Mouse (Mus musculus) heart, embryonic 14.5 days (tissue): ENCODE results near the gene Smim4. TPM values are rescaled to one million over a fixed set of nuclear protein-coding genes. Genes with fewer than 3 reads are reported as not detected.

ENCODE experiments used
- ATAC-seq: fragments of 200-750 bp; cut with Nextera tagmentation; 2 replicates; pipeline ENCODE4 v1.8.0; 2017; ENCODE audit warnings: low read depth, moderate TSS enrichment; ENCODE audit not compliant: insufficient number of reproducible peaks, insufficient read depth, low FRiP score
- H3K27ac ChIP-seq, 2 experiments: fragments of 200-500 bp in 1 of 2; fragments of 300-500 bp in 1 of 2; sonication (generic) in 1 of 2; replicated peaks in 1 of 2; 2 replicates each; pipeline ENCODE4 v1.5.1; 2012 to 2014; ENCODE audit warnings: low read depth in 2 of 2, low read length in 2 of 2, control low read depth in 1 of 2, mild to moderate bottlenecking in 1 of 2, mixed read lengths in 1 of 2; ENCODE audit not compliant: control insufficient read depth in 1 of 2, insufficient read depth in 1 of 2
- H3K27me3 ChIP-seq: fragments of 300-500 bp; sonication (generic); 2 replicates; pipeline ENCODE4 v1.6.1; 2014; ENCODE audit warnings: mild to moderate bottlenecking, low read length, control low read depth; ENCODE audit not compliant: control insufficient read depth, insufficient read depth
- H3K36me3 ChIP-seq: fragments of 300-500 bp; sonication (generic); 2 replicates; pipeline ENCODE4 v1.6.1; 2014; ENCODE audit warnings: mild to moderate bottlenecking, control low read depth, low read length, mixed read lengths; ENCODE audit not compliant: control insufficient read depth, insufficient read depth
- H3K4me1 ChIP-seq, 2 experiments: fragments of 200-500 bp in 1 of 2; fragments of 300-500 bp in 1 of 2; sonication (generic) in 1 of 2; 2 replicates each; pipeline ENCODE4 v1.6.1; 2012 to 2014; ENCODE audit warnings: low read length in 2 of 2, control low read depth in 1 of 2, mixed read lengths in 1 of 2; ENCODE audit not compliant: control insufficient read depth in 2 of 2, insufficient read depth in 2 of 2
- H3K4me2 ChIP-seq: fragments of 300-500 bp; sonication (generic); 2 replicates; pipeline ENCODE4 v1.6.1; 2014; ENCODE audit warnings: mild to moderate bottlenecking, low read length
- H3K4me3 ChIP-seq, 2 experiments: fragments of 200-500 bp in 1 of 2; fragments of 300-500 bp in 1 of 2; sonication (generic) in 1 of 2; 2 replicates each; pipeline ENCODE4 v1.5.1; 2012 to 2014; ENCODE audit warnings: low read length in 2 of 2, mild to moderate bottlenecking in 2 of 2, control low read depth in 1 of 2, low read depth in 1 of 2, moderate library complexity in 1 of 2; ENCODE audit not compliant: control insufficient read depth in 1 of 2, insufficient read depth in 1 of 2
- H3K9ac ChIP-seq: fragments of 300-500 bp; sonication (generic); 2 replicates; pipeline ENCODE4 v1.6.1; 2014; ENCODE audit warnings: mild to moderate bottlenecking, low read length
- H3K9me3 ChIP-seq: fragments of 300-500 bp; sonication (generic); 2 replicates; pipeline ENCODE4 v1.6.1; 2016; ENCODE audit warnings: low read length, control low read depth; ENCODE audit not compliant: control insufficient read depth
- WGBS: fragments of 180-500 bp; shearing (Covaris S2); extraction: QIAGEN DNeasy Blood & Tissue Kit; methylation state at CpG from one replicate; pipeline ENCODE4 v1.1.7; 2014; 5-methylcytosine and 5-hydroxymethylcytosine counted together
- polyA plus RNA-seq: library from polyadenylated mRNA; unstranded; fragments of >200 nt; fragmentation: Nextera tagmentation; extraction: Ambion mirVana; gene quantifications from 2 replicates; pipeline ENCODE4 v1.2.1, GENCODE M21; 2014

Smim4 gene
- polyA plus RNA-seq, 1 experiment from 2014 or later, result 98.2 TPM

GRCm38 (mm10) chr14:31170963-31171362 lies 42.2 kb upstream of the Smim4 start:
- peaks cover 2 to 11% of the 10 kb centered on the region in 2 experiments; a peak in 2 of 4 replicates for H3K4me1 ChIP-seq
- WGBS, result 69% methylated on average over 13 of the region's 13 CpGs

GRCm38 (mm10) chr14:31169508-31169907 lies 40.8 kb upstream of the Smim4 start:
- 62% methylated on average over 6 of the region's 6 CpGs for WGBS
- no peak overlapping the region for H3K27ac ChIP-seq
- H3K36me3 ChIP-seq, result peaks cover 47% of the 10 kb centered on the region
- H3K4me3 ChIP-seq, result no peak overlapping the region
- H3K27me3 ChIP-seq, result no peaks in the 10 kb centered on the region
- no peak for ATAC-seq
- peaks cover 5 to 22% of the 10 kb centered on the region in 2 experiments for H3K4me1 ChIP-seq
- H3K9me3 ChIP-seq, result no peaks in the 10 kb centered on the region
- no peak overlapping the region for H3K4me2 ChIP-seq
- H3K9ac ChIP-seq, result no peak overlapping the region

More at GRCm38 (mm10) chr14:31170963-31171362, 42.2 kb upstream of the Smim4 start:
- Histone ChIP-seq H3K27ac (0 out of 4 replicates have a peak overlapping the region, but pooled peaks of 1 of the 2 experiments have one; percentile 6), H3K4me3 (no peak overlapping the region), H3K4me2 (no peak overlapping the region), H3K9me3 (no peaks in the 10 kb centered on the region), H3K27me3 (no peaks in the 10 kb centered on the region), H3K36me3 (peaks cover 62% of the 10 kb centered on the region), H3K9ac (no peak overlapping the region)
- no peak for ATAC-seq

GRCm38 (mm10) chr14:31168425-31168824 lies 39.7 kb upstream of the Smim4 start, which contains the start of gene Stab1:
Gene Stab1, minus strand, starts transcription at chr14:31168641.
- peak; percentile 20; the same call in 1 of the 2 replicates for ATAC-seq
- Histone ChIP-seq H3K9ac (peak within 1 kb of the TSS; percentile 69), H3K27me3 (no peaks in the 10 kb centered on the region), H3K36me3 (peaks cover 36% of the 10 kb centered on the region), H3K4me3 (peak within 1 kb of the TSS; percentile 38 to 42), H3K27ac (peak within 1 kb of the TSS; percentile 28 to 68; a peak in 3 of 4 replicates), H3K4me1 (peaks cover 10 to 31% of the 10 kb centered on the region in 2 experiments), H3K9me3 (no peaks in the 10 kb centered on the region), H3K4me2 (peak within 1 kb of the TSS; percentile 59)
- 22% methylated on average over 10 of the region's 10 CpGs for WGBS

- Histone ChIP-seq H3K4me2 (peak overlapping the region; percentile 59), H3K4me3 (peak overlapping the region; percentile 38 to 42), H3K27ac (0 out of 4 replicates have a peak overlapping the region, but pooled peaks of 1 of the 2 experiments have one; percentile 53), H3K9ac (peak overlapping the region; percentile 69), H3K4me1 (peaks cover 11 to 30% of the 10 kb centered on the region in 2 experiments), H3K27me3 (no peaks in the 10 kb centered on the region), H3K36me3 (peaks cover 24% of the 10 kb centered on the region), H3K9me3 (no peaks in the 10 kb centered on the region)
- WGBS, result 51% methylated on average over 9 of the region's 9 CpGs
- no peak for ATAC-seq
Observed at GRCm38 (mm10) chr14:31166827-31167226, 38.1 kb upstream of the Smim4 start.

GRCm38 (mm10) chr14:31165991-31166630 lies 37.4 kb upstream of the Smim4 start:
- WGBS, result 57% methylated on average over 10 of the region's 10 CpGs
- Histone ChIP-seq H3K9ac (peak overlapping the region; percentile 69; the same call in 1 of the 2 replicates), H3K9me3 (no peaks in the 10 kb centered on the region), H3K4me2 (peak overlapping the region; percentile 59), H3K27me3 (no peaks in the 10 kb centered on the region), H3K4me1 (peaks cover 11 to 30% of the 10 kb centered on the region in 2 experiments), H3K27ac (no peak overlapping the region; a peak in 1 of 4 replicates), H3K4me3 (peak overlapping the region; percentile 38 to 42), H3K36me3 (peaks cover 17% of the 10 kb centered on the region)
- ATAC-seq, result no peak

- H3K27ac ChIP-seq, result no peak overlapping the region
Observed at GRCm38 (mm10) chr14:31165458-31165857, 36.7 kb upstream of the Smim4 start.

GRCm38 (mm10) chr14:31165010-31165409 lies 36.3 kb upstream of the Smim4 start:
- Histone ChIP-seq H3K27me3 (no peaks in the 10 kb centered on the region), H3K9me3 (no peaks in the 10 kb centered on the region), H3K9ac (no peak overlapping the region), H3K27ac (no peak overlapping the region), H3K4me3 (no peak overlapping the region), H3K36me3 (peaks cover 14% of the 10 kb centered on the region), H3K4me1 (peaks cover 16 to 37% of the 10 kb centered on the region in 2 experiments), H3K4me2 (no peak overlapping the region)
- ATAC-seq, result no peak
- WGBS, result 74% methylated on average over 2 of the region's 2 CpGs

More at GRCm38 (mm10) chr14:31165458-31165857, 36.7 kb upstream of the Smim4 start:
- no peaks in the 10 kb centered on the region for H3K27me3 ChIP-seq
- H3K9ac ChIP-seq, result no peak overlapping the region
- no peak overlapping the region for H3K4me3 ChIP-seq
- 0 out of 2 replicates have a peak overlapping the region, but pooled peaks have one; percentile 59 for H3K4me2 ChIP-seq
- ATAC-seq, result no peak
- 58% methylated on average over 7 of the region's 7 CpGs for WGBS
- H3K4me1 ChIP-seq, result peaks cover 13 to 32% of the 10 kb centered on the region in 2 experiments
- H3K36me3 ChIP-seq, result peaks cover 16% of the 10 kb centered on the region
- H3K9me3 ChIP-seq, result no peaks in the 10 kb centered on the region
